ENCODE assay signal across 8 mouse cellular contexts in the genomic region with DNA sequence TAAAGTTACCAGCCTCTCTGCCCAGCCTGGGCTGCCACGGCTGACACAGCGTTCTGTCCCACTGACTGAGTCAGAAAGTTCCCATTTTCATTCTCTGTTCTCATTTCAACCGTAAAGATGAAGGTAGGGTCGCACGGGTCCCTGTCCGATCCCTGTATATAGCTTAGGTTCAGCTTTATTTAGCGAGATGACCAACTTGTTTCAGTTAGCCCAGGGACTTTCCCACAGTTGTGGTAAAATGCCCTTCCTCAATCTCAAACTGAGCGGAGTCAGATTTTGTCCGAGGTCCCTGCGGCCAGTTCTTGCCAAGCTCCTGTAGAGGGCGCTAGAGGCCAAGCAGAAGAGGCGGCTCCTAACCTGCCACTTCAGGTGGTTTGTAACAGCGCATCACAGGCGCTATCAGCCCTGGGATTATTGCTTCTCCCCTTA. TPM values are rescaled to one million over a fixed set of nuclear protein-coding genes. Genes with fewer than 3 reads are reported as not detected.
A peak's percentile ranks its signal among the peaks of the same experiment; 100 is the strongest.
DNase-seq lines count a peak whose midpoint lies in the region; ATAC-seq and TF ChIP-seq lines count a peak whose summit lies in the region.

No protein-coding gene starts in this region.

- H3K4me3 ChIP-seq in liver, adult 2 months (ENCODE audit: insufficient read depth, low read depth, low read length) = no peak overlapping the region
- H3K4me3 ChIP-seq in liver, embryonic 11.5 days (ENCODE audit: low read depth, low read length) = no peak overlapping the region
- H3K4me3 ChIP-seq in lung, embryonic 14.5 days (ENCODE audit: low read depth, low read length) = no peak overlapping the region
- no peak overlapping the region for H3K4me3 ChIP-seq in midbrain, embryonic 15.5 days

- no peak overlapping the region for H3K9ac ChIP-seq in liver, adult 2 months (ENCODE audit: low read depth, low read length)
- no peak overlapping the region for H3K9ac ChIP-seq in liver, embryonic 11.5 days (ENCODE audit: low read depth, low read length)
- no peak overlapping the region for H3K9ac ChIP-seq in lung, embryonic 14.5 days
- H3K9ac ChIP-seq in midbrain, embryonic 15.5 days = no peak overlapping the region

- H3K4me1 ChIP-seq in liver, adult 2 months (ENCODE audit: control insufficient read depth, insufficient read depth, low read length) = no peaks in the 10 kb centered on the region
- H3K4me1 ChIP-seq in liver, embryonic 11.5 days (replicated peaks; ENCODE audit: control insufficient read depth, insufficient read depth, low read length) = no peaks in the 10 kb centered on the region
- H3K4me1 ChIP-seq in lung, embryonic 14.5 days (ENCODE audit: insufficient read depth) = no peaks in the 10 kb centered on the region
- no peaks in the 10 kb centered on the region for H3K4me1 ChIP-seq in midbrain, embryonic 15.5 days

- 18% methylated on average over 14 of the region's 14 CpGs for WGBS in liver, adult 2 months
- 22% methylated on average over 14 of the region's 14 CpGs for WGBS in liver, embryonic 11.5 days
- WGBS in lung, embryonic 14.5 days = 22% methylated on average over 14 of the region's 14 CpGs
- 20% methylated on average over 14 of the region's 14 CpGs for WGBS in midbrain, embryonic 15.5 days

- peak; percentile 94 for TF ChIP-seq CTCF in liver, adult 2 months (IDR thresholded peaks at IDR 0.05; ENCODE audit: low read depth, low read length)
- TF ChIP-seq CTCF in lung, embryonic 14.5 days (IDR thresholded peaks at IDR 0.05; ENCODE audit: low read depth) = peak; percentile 71

- no peaks in the 10 kb centered on the region for H3K9me3 ChIP-seq in liver, embryonic 11.5 days (ENCODE audit: control insufficient read depth, low read length)
- no peaks in the 10 kb centered on the region for H3K9me3 ChIP-seq in lung, embryonic 14.5 days (ENCODE audit: low read depth, low read length)
- no peaks in the 10 kb centered on the region for H3K9me3 ChIP-seq in midbrain, embryonic 15.5 days

- TF ChIP-seq POLR2A in liver, adult 2 months (IDR thresholded peaks at IDR 0.05; ENCODE audit: extremely low read depth, insufficient read depth, low read length) = no peak

- no peak for ATAC-seq in liver, embryonic 11.5 days (replicated peaks; ENCODE audit: low FRiP score)
- ATAC-seq in lung, embryonic 14.5 days (ENCODE audit: insufficient read depth) = no peak
- no peak for ATAC-seq in midbrain, embryonic 15.5 days (replicated peaks)

- DNase-seq in liver, adult 2 months (ENCODE audit: extremely low read depth, low read depth, low spot score) = peak; percentile 38
- DNase-seq in liver, embryonic 11.5 days (ENCODE audit: low spot score) = no peak
- DNase-seq in T-cell, adult 2 months (ENCODE audit: low spot score) = peak; percentile 81
- peak; percentile 77 to 84 for DNase-seq in cerebellum, postnatal 10 days
- DNase-seq in heart, postnatal 36 days = peak; percentile 55 to 66
- DNase-seq in lung, embryonic 14.5 days = peak; percentile 64
- peak; percentile 41 for DNase-seq in right cerebral cortex, postnatal 4 days

- intact Hi-C loops in heart, postnatal 36 days (cut with DNase I) = loop anchor here (1.0 kb wide), 2 partner anchors 104 to 118 kb away; no protein-coding TSS in a partner anchor

- H3K4me2 ChIP-seq in liver, embryonic 11.5 days = no peak overlapping the region
- H3K4me2 ChIP-seq in lung, embryonic 14.5 days = no peak overlapping the region
- no peak overlapping the region for H3K4me2 ChIP-seq in midbrain, embryonic 15.5 days

- no peak overlapping the region for H3K27ac ChIP-seq in liver, adult 2 months (replicated peaks; ENCODE audit: insufficient read depth, low read depth, low read length)
- H3K27ac ChIP-seq in liver, embryonic 11.5 days (ENCODE audit: low read depth, low read length) = no peak overlapping the region
- no peak overlapping the region for H3K27ac ChIP-seq in lung, embryonic 14.5 days (ENCODE audit: low read depth)
- H3K27ac ChIP-seq in midbrain, embryonic 15.5 days = no peak overlapping the region

- no peaks in the 10 kb centered on the region for H3K79me2 ChIP-seq in liver, adult 2 months (ENCODE audit: control insufficient read depth, insufficient read depth, low read length)

- no peaks in the 10 kb centered on the region for H3K36me3 ChIP-seq in liver, adult 2 months (ENCODE audit: control insufficient read depth, insufficient read depth, low read length)
- no peaks in the 10 kb centered on the region for H3K36me3 ChIP-seq in liver, embryonic 11.5 days (ENCODE audit: control insufficient read depth, insufficient read depth, low read length)
- H3K36me3 ChIP-seq in lung, embryonic 14.5 days (ENCODE audit: insufficient read depth) = no peaks in the 10 kb centered on the region
- H3K36me3 ChIP-seq in midbrain, embryonic 15.5 days (replicated peaks) = no peaks in the 10 kb centered on the region

- no peaks in the 10 kb centered on the region for H3K27me3 ChIP-seq in liver, adult 2 months (ENCODE audit: control insufficient read depth, insufficient read depth, low read length)
- no peaks in the 10 kb centered on the region; the same call in 1 of the 2 replicates for H3K27me3 ChIP-seq in liver, embryonic 11.5 days (replicated peaks; ENCODE audit: control insufficient read depth, insufficient read depth, low read length)
- H3K27me3 ChIP-seq in lung, embryonic 14.5 days (ENCODE audit: insufficient read depth, low read length) = no peaks in the 10 kb centered on the region
- no peaks in the 10 kb centered on the region for H3K27me3 ChIP-seq in midbrain, embryonic 15.5 days (replicated peaks)

RNA-seq across cellular contexts. Expression of a gene that starts 34.3 kb away (rescaled TPM):
- 0.55 and 0.74 TPM in 2 replicates for total RNA-seq in liver, adult 2 months (2014; rRNA removed)
- polyA plus RNA-seq in liver, adult 2 months (2012; rRNA removed) = 0.91 and 1.5 TPM in 2 replicates
- 0.36 and 0.58 TPM in 2 replicates for polyA plus RNA-seq in liver, embryonic 11.5 days (2014; fragmentation: Nextera tagmentation; extraction: Ambion mirVana)
- under 1 TPM; 0.38 to 0.58 TPM for total RNA-seq in heart, postnatal 36 days (2021)
- polyA plus RNA-seq in lung, embryonic 14.5 days (2014; fragmentation: Nextera tagmentation; extraction: Ambion mirVana) = 0.30 and 0.45 TPM in 2 replicates
- polyA plus RNA-seq in midbrain, embryonic 15.5 days (2015; fragmentation: Nextera tagmentation; extraction: Ambion mirVana) = 0.09 TPM in 1 of 2 replicates, not detected in the other

RNA-seq across cellular contexts. Expression of a gene that starts 41.6 kb away (rescaled TPM):
- 25.5 and 35.9 TPM in 2 replicates for total RNA-seq in liver, adult 2 months (2014; rRNA removed)
- 8.7 and 11.9 TPM in 2 replicates for polyA plus RNA-seq in liver, adult 2 months (2012; rRNA removed)
- 145 and 150 TPM in 2 replicates for polyA plus RNA-seq in liver, embryonic 11.5 days (2014; fragmentation: Nextera tagmentation; extraction: Ambion mirVana)
- 10 to 100 TPM; 42.9 to 47.8 TPM for total RNA-seq in heart, postnatal 36 days (2021)
- polyA plus RNA-seq in lung, embryonic 14.5 days (2014; fragmentation: Nextera tagmentation; extraction: Ambion mirVana) = 170 and 189 TPM in 2 replicates
- polyA plus RNA-seq in midbrain, embryonic 15.5 days (2015; fragmentation: Nextera tagmentation; extraction: Ambion mirVana) = 322 and 331 TPM in 2 replicates

RNA-seq across cellular contexts. Expression of a gene that starts 54.7 kb away (rescaled TPM):
- total RNA-seq in liver, adult 2 months (2014; rRNA removed) = 0.07 and 0.09 TPM in 2 replicates
- not detected in 2 replicates for polyA plus RNA-seq in liver, adult 2 months (2012; rRNA removed)
- polyA plus RNA-seq in liver, embryonic 11.5 days (2014; fragmentation: Nextera tagmentation; extraction: Ambion mirVana) = 0.14 and 0.61 TPM in 2 replicates
- 10 to 100 TPM; 25.6 to 33.4 TPM for total RNA-seq in heart, postnatal 36 days (2021)
- 0.05 and 0.14 TPM in 2 replicates for polyA plus RNA-seq in lung, embryonic 14.5 days (2014; fragmentation: Nextera tagmentation; extraction: Ambion mirVana)
- polyA plus RNA-seq in midbrain, embryonic 15.5 days (2015; fragmentation: Nextera tagmentation; extraction: Ambion mirVana) = 6.8 and 8.1 TPM in 2 replicates

Comparison
In these comparisons a context has a peak if more than half of its experiments do, and no peak if none do; other contexts are left out.
1. RNA of a gene that starts 41.6 kb away (polyA plus RNA-seq): 322 to 331 TPM in midbrain, embryonic 15.5 days, 170 to 189 TPM in lung, embryonic 14.5 days and 145 to 150 TPM in liver, embryonic 11.5 days; 8.7 to 11.9 TPM in liver, adult 2 months; every median in the first group is over 10 times any median in the second.